Mouse (Mus musculus) hindbrain, embryonic 14.5 days (tissue): ENCODE measurements around the gene H2-Eb1. TPM values are rescaled to one million over a fixed set of nuclear protein-coding genes. Genes with fewer than 3 reads are reported as not detected.
"Not testable (repeated sequence)": the region's sequence is repeated elsewhere in the genome, so short reads cannot be mapped to it uniquely, and the experiment has no call there.

Experiments
- ATAC-seq: fragments of 200-750 bp; cut with Nextera tagmentation; 2 replicates; pipeline ENCODE4 v1.8.0; 2017; ENCODE audit warnings: moderate number of reproducible peaks, mild to moderate bottlenecking, moderate TSS enrichment, moderate library complexity; ENCODE audit not compliant: low FRiP score
- DNase-seq: peaks from one replicate; pipeline ENCODE4 v3.0.0-alpha.2; 2015; ENCODE audit warnings: low spot score
- H3K27ac ChIP-seq: fragments of 300-500 bp; sonication (generic); 2 replicates; pipeline ENCODE4 v1.5.1; 2014; ENCODE audit warnings: mild to moderate bottlenecking, moderate library complexity
- H3K27me3 ChIP-seq: fragments of 300-500 bp; sonication (generic); 2 replicates; pipeline ENCODE4 v1.6.1; 2014; ENCODE audit warnings: mild to moderate bottlenecking, low read length, mixed read lengths; ENCODE audit not compliant: control insufficient read depth, insufficient read depth
- H3K36me3 ChIP-seq: fragments of 300-500 bp; sonication (generic); replicated peaks from 2 replicates; pipeline ENCODE4 v1.6.1; 2014; ENCODE audit not compliant: control insufficient read depth, insufficient read depth
- H3K4me1 ChIP-seq: fragments of 300-500 bp; sonication (generic); replicated peaks from 2 replicates; pipeline ENCODE4 v1.6.1; 2014; ENCODE audit warnings: antibody characterized with exemption, low read length, mixed read lengths; ENCODE audit not compliant: control insufficient read depth, insufficient read depth
- H3K4me2 ChIP-seq: fragments of 300-500 bp; sonication (generic); replicated peaks from 2 replicates; pipeline ENCODE4 v1.6.1; 2014; ENCODE audit warnings: mild to moderate bottlenecking, moderate library complexity
- H3K4me3 ChIP-seq: fragments of 300-500 bp; sonication (generic); replicated peaks from 2 replicates; pipeline ENCODE4 v1.5.1; 2014; ENCODE audit warnings: mild to moderate bottlenecking, low read length
- H3K9ac ChIP-seq: fragments of 300-500 bp; sonication (generic); 2 replicates; pipeline ENCODE4 v1.6.1; 2014
- H3K9me3 ChIP-seq: fragments of 300-500 bp; sonication (generic); 2 replicates; pipeline ENCODE4 v1.6.1; 2016; ENCODE audit warnings: low read length; ENCODE audit not compliant: control insufficient read depth
- WGBS: fragments of 180-500 bp; shearing (Covaris S2); extraction: QIAGEN DNeasy Blood & Tissue Kit; methylation state at CpG from one replicate; pipeline ENCODE4 v1.1.7; 2014; 5-methylcytosine and 5-hydroxymethylcytosine counted together
- polyA plus RNA-seq: library from polyadenylated mRNA; unstranded; fragments of >200 nt; fragmentation: Nextera tagmentation; extraction: Ambion mirVana; gene quantifications from 2 replicates; pipeline ENCODE4 v1.2.1, GENCODE M21; 2014

The H2-Eb1 gene
- polyA plus RNA-seq, 1 experiment from 2014 or later: 3.9 TPM

GRCm38 (mm10) chr17:34308161-34308560 is 2.5 kb downstream of the H2-Eb1 start:
- Histone ChIP-seq H3K4me2 (no peak overlapping the region), H3K9ac (no peak overlapping the region), H3K27me3 (no peaks in the 10 kb centered on the region), H3K27ac (no peak overlapping the region), H3K4me1 (no peaks in the 10 kb centered on the region), H3K9me3 (no peaks in the 10 kb centered on the region), H3K36me3 (no peaks in the 10 kb centered on the region), H3K4me3 (no peak overlapping the region)
- ATAC-seq (no peak), DNase-seq (no peak)
- 89% methylated on average over 4 of the region's 4 CpGs for WGBS

- H3K27ac ChIP-seq: peak overlapping the region; percentile 53
- no peaks in the 10 kb centered on the region for H3K27me3 ChIP-seq
- peak overlapping the region; percentile 74 for H3K4me2 ChIP-seq
- 31% methylated on average over 10 of the region's 10 CpGs for WGBS
- peak overlapping the region; percentile 67 for H3K9ac ChIP-seq
- no peaks in the 10 kb centered on the region for H3K36me3 ChIP-seq
- no peak for DNase-seq
- no peaks in the 10 kb centered on the region for H3K4me1 ChIP-seq
- no peaks in the 10 kb centered on the region for H3K9me3 ChIP-seq
- ATAC-seq: no peak
- peak overlapping the region; percentile 52 for H3K4me3 ChIP-seq
These were observed 3.6 kb downstream of the H2-Eb1 start for GRCm38 (mm10) chr17:34309225-34309624.

GRCm38 (mm10) chr17:34309683-34310385 is 4.2 kb downstream of the H2-Eb1 start:
- ATAC-seq: peak; percentile 89
- Histone ChIP-seq H3K9ac (peak overlapping the region; percentile 67), H3K4me3 (peak overlapping the region; percentile 52), H3K9me3 (no peaks in the 10 kb centered on the region), H3K36me3 (no peaks in the 10 kb centered on the region), H3K4me1 (no peaks in the 10 kb centered on the region), H3K27ac (peak overlapping the region; percentile 53), H3K4me2 (peak overlapping the region; percentile 74), H3K27me3 (no peaks in the 10 kb centered on the region)
- DNase-seq: peak; percentile 53
- WGBS: 31% methylated on average over 38 of the region's 38 CpGs

GRCm38 (mm10) chr17:34310526-34310925 is 4.9 kb downstream of the H2-Eb1 start:
- not testable (repeated sequence) for H3K4me2 ChIP-seq, H3K4me1 ChIP-seq, H3K27me3 ChIP-seq, H3K36me3 ChIP-seq, H3K27ac ChIP-seq, DNase-seq, H3K9me3 ChIP-seq, H3K4me3 ChIP-seq, H3K9ac ChIP-seq, ATAC-seq
- 78% methylated on average over 3 of the region's 3 CpGs for WGBS

GRCm38 (mm10) chr17:34312185-34312584 is 6.5 kb downstream of the H2-Eb1 start:
- H3K9me3 ChIP-seq: no peaks in the 10 kb centered on the region
- 84% methylated on average over 1 of the region's 1 CpGs for WGBS
- H3K27me3 ChIP-seq: no peaks in the 10 kb centered on the region
- DNase-seq (no peak), ATAC-seq (no peak)
- H3K4me2 ChIP-seq: no peak overlapping the region
- H3K4me3 ChIP-seq: no peak overlapping the region
- H3K27ac ChIP-seq: no peak overlapping the region
- H3K9ac ChIP-seq: no peak overlapping the region
- no peaks in the 10 kb centered on the region for H3K36me3 ChIP-seq
- no peaks in the 10 kb centered on the region for H3K4me1 ChIP-seq

GRCm38 (mm10) chr17:34313393-34313792 is 7.7 kb downstream of the H2-Eb1 start:
- H3K4me2 ChIP-seq: no peak overlapping the region
- no peak overlapping the region for H3K9ac ChIP-seq
- no peak overlapping the region for H3K4me3 ChIP-seq
- H3K4me1 ChIP-seq: no peaks in the 10 kb centered on the region
- 37% methylated on average over 3 of the region's 3 CpGs for WGBS
- ATAC-seq (no peak), DNase-seq (peak; percentile 88)
- H3K27ac ChIP-seq: no peak overlapping the region
- H3K9me3 ChIP-seq: no peaks in the 10 kb centered on the region
- H3K36me3 ChIP-seq: no peaks in the 10 kb centered on the region
- H3K27me3 ChIP-seq: no peaks in the 10 kb centered on the region

GRCm38 (mm10) chr17:34314286-34314685 is 8.6 kb downstream of the H2-Eb1 start:
- H3K4me1 ChIP-seq: no peaks in the 10 kb centered on the region
- no peak for ATAC-seq
- H3K9ac ChIP-seq: no peak overlapping the region
- 75% methylated on average over 9 of the region's 9 CpGs for WGBS
- H3K27me3 ChIP-seq: no peaks in the 10 kb centered on the region
- H3K27ac ChIP-seq: no peak overlapping the region
- H3K4me2 ChIP-seq: no peak overlapping the region
- H3K9me3 ChIP-seq: no peaks in the 10 kb centered on the region
- no peak for DNase-seq
- H3K36me3 ChIP-seq: no peaks in the 10 kb centered on the region
- H3K4me3 ChIP-seq: no peak overlapping the region

GRCm38 (mm10) chr17:34315512-34315911 is 9.8 kb downstream of the H2-Eb1 start:
- whole genome bisulfite sequencing: 80% methylated on average over 1 of the region's 1 CpGs
- no peak for DNase-seq
- Histone ChIP-seq H3K27ac (no peak overlapping the region), H3K36me3 (no peaks in the 10 kb centered on the region), H3K4me3 (no peak overlapping the region), H3K4me2 (no peak overlapping the region), H3K4me1 (no peaks in the 10 kb centered on the region), H3K9me3 (no peaks in the 10 kb centered on the region), H3K9ac (no peak overlapping the region), H3K27me3 (no peaks in the 10 kb centered on the region)
- no peak for ATAC-seq

- Histone ChIP-seq H3K36me3 (no peaks in the 10 kb centered on the region), H3K9me3 (no peaks in the 10 kb centered on the region), H3K4me1 (no peaks in the 10 kb centered on the region), H3K27me3 (no peaks in the 10 kb centered on the region), H3K4me3 (no peak overlapping the region), H3K4me2 (no peak overlapping the region), H3K27ac (no peak overlapping the region), H3K9ac (no peak overlapping the region)
- 88% methylated on average over 2 of the region's 2 CpGs for WGBS
- ATAC-seq (no peak), DNase-seq (no peak)
These were observed 11.0 kb downstream of the H2-Eb1 start for GRCm38 (mm10) chr17:34316697-34317096.

GRCm38 (mm10) chr17:34317275-34317674 is 11.6 kb downstream of the H2-Eb1 start:
- Histone ChIP-seq H3K27ac (no peak overlapping the region), H3K36me3 (no peaks in the 10 kb centered on the region), H3K27me3 (no peaks in the 10 kb centered on the region), H3K4me3 (no peak overlapping the region), H3K9ac (no peak overlapping the region), H3K4me1 (no peaks in the 10 kb centered on the region), H3K9me3 (no peaks in the 10 kb centered on the region), H3K4me2 (no peak overlapping the region)
- WGBS: 41% methylated on average over 2 of the region's 2 CpGs
- ATAC-seq: no peak
- no peak for DNase-seq
